Comparison of ENCODE assay signal across 17 mouse cellular contexts in genomic region chr13:109425548-109425947, GRCm38 (mm10).
DNase-seq lines count a peak whose midpoint lies in the region; ATAC-seq lines count a peak whose summit lies in the region.
"Had no signal": no experiment of that assay in that cellular context is flagged by ENCODE, and none has a peak within 500 bp of the region (broad histone marks: within the 10 kb centered on the region; RNA-seq: fewer than 3 reads in every experiment).

No protein-coding gene starts in this region.

- DNase-seq in heart, postnatal 4 days: no peak
- DNase-seq in kidney, adult 9 months: peak; percentile 24
- DNase-seq in kidney, adult 11 months: no peak
- DNase-seq in kidney, postnatal 10 days: peak; percentile 6
- no peak for DNase-seq in neural tube, embryonic 10.5 days (ENCODE audit: extremely low spot score, low spot score)
- DNase-seq: adrenal gland, adult 2 months; adrenal gland, postnatal 25 days; cerebellum, adult 2 months; gastrocnemius, postnatal 10 days; heart, postnatal 36 days had no signal

- no peak overlapping the region for H3K4me3 ChIP-seq in heart, embryonic 14.5 days (ENCODE audit: control insufficient read depth in 1 of 2, insufficient read depth in 1 of 2, low read depth in 1 of 2, low read length in 2 of 2)
- H3K4me3 ChIP-seq in kidney, embryonic 16.5 days (ENCODE audit: low read length): no peak overlapping the region
- H3K4me3 ChIP-seq: embryonic facial prominence, embryonic 10.5 days; forebrain, embryonic 13.5 days; heart, embryonic 15.5 days; hindbrain, embryonic 12.5 days had no signal

- H3K36me3 ChIP-seq in heart, embryonic 14.5 days (ENCODE audit: control insufficient read depth, insufficient read depth, low read length): no peaks in the 10 kb centered on the region
- H3K36me3 ChIP-seq in kidney, embryonic 16.5 days (ENCODE audit: insufficient read depth, low read length): no peaks in the 10 kb centered on the region
- H3K36me3 ChIP-seq: embryonic facial prominence, embryonic 10.5 days; heart, embryonic 15.5 days; hindbrain, embryonic 12.5 days had no signal

- H3K9me3 ChIP-seq in heart, embryonic 14.5 days (ENCODE audit: control insufficient read depth, low read length): peaks cover 6% of the 10 kb centered on the region; the same call in 1 of the 2 replicates
- H3K9me3 ChIP-seq in kidney, embryonic 16.5 days (ENCODE audit: low read length): peaks cover 6% of the 10 kb centered on the region; the same call in 1 of the 2 replicates
- H3K9me3 ChIP-seq: forebrain, embryonic 13.5 days; heart, embryonic 15.5 days had no signal

- H3K27ac ChIP-seq in heart, embryonic 14.5 days (replicated peaks in 1 of 2; ENCODE audit: control insufficient read depth in 1 of 2, insufficient read depth in 1 of 2, low read depth in 2 of 2, low read length in 2 of 2): no peak overlapping the region
- H3K27ac ChIP-seq in kidney, embryonic 16.5 days (ENCODE audit: low read length): no peak overlapping the region
- H3K27ac ChIP-seq: embryonic facial prominence, embryonic 10.5 days; forebrain, embryonic 13.5 days; heart, embryonic 15.5 days; hindbrain, embryonic 12.5 days had no signal

- H3K4me2 ChIP-seq in heart, embryonic 14.5 days (ENCODE audit: low read length): peak overlapping the region; percentile 14
- peak overlapping the region; percentile 31 for H3K4me2 ChIP-seq in kidney, embryonic 16.5 days (replicated peaks; ENCODE audit: low read depth, low read length)
- H3K4me2 ChIP-seq: forebrain, embryonic 13.5 days; heart, embryonic 15.5 days; hindbrain, embryonic 12.5 days had no signal

- H3K27me3 ChIP-seq in heart, embryonic 14.5 days (ENCODE audit: control insufficient read depth, insufficient read depth, low read length): no peaks in the 10 kb centered on the region
- no peaks in the 10 kb centered on the region for H3K27me3 ChIP-seq in kidney, embryonic 16.5 days (ENCODE audit: insufficient read depth, low read length)
- H3K27me3 ChIP-seq: forebrain, embryonic 13.5 days; heart, embryonic 15.5 days; hindbrain, embryonic 12.5 days had no signal

- H3K9ac ChIP-seq in heart, embryonic 14.5 days (ENCODE audit: low read length): no peak overlapping the region
- no peak overlapping the region for H3K9ac ChIP-seq in kidney, embryonic 16.5 days (replicated peaks; ENCODE audit: low read length)
- H3K9ac ChIP-seq: forebrain, embryonic 13.5 days; heart, embryonic 15.5 days; hindbrain, embryonic 12.5 days had no signal

- no peak for ATAC-seq in heart, embryonic 14.5 days (ENCODE audit: insufficient number of reproducible peaks, insufficient read depth, low FRiP score, low read depth)
- ATAC-seq in kidney, embryonic 16.5 days (ENCODE audit: low FRiP score, low TSS enrichment): peak; percentile 78; the same call in 1 of the 2 replicates
- ATAC-seq: forebrain, embryonic 13.5 days; inflammation-experienced regulatory T-cells, adult 6 months had no signal

- WGBS in heart, embryonic 14.5 days: 75% methylated on average over 13 of the region's 13 CpGs
- WGBS in kidney, embryonic 16.5 days: 47% methylated on average over 13 of the region's 13 CpGs

- peaks cover 5% of the 10 kb centered on the region in 2 experiments; a peak in 2 of 4 replicates for H3K4me1 ChIP-seq in heart, embryonic 14.5 days (ENCODE audit: control insufficient read depth in 2 of 2, insufficient read depth in 2 of 2, low read length in 2 of 2)
- no peaks in the 10 kb centered on the region for H3K4me1 ChIP-seq in kidney, embryonic 16.5 days (ENCODE audit: insufficient read depth, low read length)
- H3K4me1 ChIP-seq: embryonic facial prominence, embryonic 10.5 days; forebrain, embryonic 13.5 days; hindbrain, embryonic 12.5 days had no signal

Comparison
In these comparisons a context has a peak if more than half of its experiments do, and no peak if none do; other contexts are left out.
1. DNase-seq: peak in kidney, adult 9 months (single experiment) and kidney, postnatal 10 days (single experiment); none in heart, postnatal 4 days (single experiment), kidney, adult 11 months (single experiment) and neural tube, embryonic 10.5 days (single experiment).